Mouse (Mus musculus): Measurements from ENCODE around the gene Krr1.

Krr1 gene

GRCm38 (mm10) chr10:111972542-111973361 is at the start of gene Krr1:
TSS of gene Krr1 (plus strand) at chr10:111972664.
- DNase-seq (ENCODE audit: extremely low read depth, low read depth, low spot score) = peak; percentile 78

GRCm38 (mm10) chr10:111923503-111924135 is 48.8 kb upstream of the Krr1 start:
- no peak for DNase-seq (ENCODE audit: extremely low read depth, low read depth, low spot score)

GRCm38 (mm10) chr10:111924141-111924540 is 48.3 kb upstream of the Krr1 start:
- no peak for DNase-seq (ENCODE audit: extremely low read depth, low read depth, low spot score)

GRCm38 (mm10) chr10:111924716-111925488 is 47.6 kb upstream of the Krr1 start:
- DNase-seq (ENCODE audit: extremely low read depth, low read depth, low spot score) = no peak

GRCm38 (mm10) chr10:111925489-111925860 is 47.0 kb upstream of the Krr1 start:
- no peak for DNase-seq (ENCODE audit: extremely low read depth, low read depth, low spot score)

- DNase-seq (ENCODE audit: extremely low read depth, low read depth, low spot score) = no peak
These were observed 39.7 kb upstream of the Krr1 start for GRCm38 (mm10) chr10:111932621-111933345.

GRCm38 (mm10) chr10:111935207-111935606 is 37.3 kb upstream of the Krr1 start:
- no peak for DNase-seq (ENCODE audit: extremely low read depth, low read depth, low spot score)

- DNase-seq (ENCODE audit: extremely low read depth, low read depth, low spot score) = no peak
These were observed 36.4 kb upstream of the Krr1 start for GRCm38 (mm10) chr10:111936021-111936420.

GRCm38 (mm10) chr10:111936491-111937145 is 35.8 kb upstream of the Krr1 start:
- no peak for DNase-seq (ENCODE audit: extremely low read depth, low read depth, low spot score)

GRCm38 (mm10) chr10:111937146-111937534 is 35.3 kb upstream of the Krr1 start:
- DNase-seq (ENCODE audit: extremely low read depth, low read depth, low spot score) = no peak

- DNase-seq (ENCODE audit: extremely low read depth, low read depth, low spot score) = no peak
These were observed 29.4 kb upstream of the Krr1 start for GRCm38 (mm10) chr10:111943026-111943425.

- no peak for DNase-seq (ENCODE audit: extremely low read depth, low read depth, low spot score)
These were observed 26.9 kb upstream of the Krr1 start for GRCm38 (mm10) chr10:111945563-111945962.

- DNase-seq (ENCODE audit: extremely low read depth, low read depth, low spot score) = no peak
These were observed 24.4 kb upstream of the Krr1 start for GRCm38 (mm10) chr10:111948041-111948440.

- DNase-seq (ENCODE audit: extremely low read depth, low read depth, low spot score) = no peak
These were observed 23.5 kb upstream of the Krr1 start for GRCm38 (mm10) chr10:111949008-111949407.

- no peak for DNase-seq (ENCODE audit: extremely low read depth, low read depth, low spot score)
These were observed 16.6 kb upstream of the Krr1 start for GRCm38 (mm10) chr10:111955836-111956235.

- DNase-seq (ENCODE audit: extremely low read depth, low read depth, low spot score) = peak; percentile 5
These were observed 15.0 kb upstream of the Krr1 start for GRCm38 (mm10) chr10:111957271-111958045.

- no peak for DNase-seq (ENCODE audit: extremely low read depth, low read depth, low spot score)
These were observed 14.4 kb upstream of the Krr1 start for GRCm38 (mm10) chr10:111958046-111958421.

- DNase-seq (ENCODE audit: extremely low read depth, low read depth, low spot score) = no peak
These were observed 13.1 kb upstream of the Krr1 start for GRCm38 (mm10) chr10:111959353-111959752.

- DNase-seq (ENCODE audit: extremely low read depth, low read depth, low spot score) = no peak
These were observed 12.0 kb upstream of the Krr1 start for GRCm38 (mm10) chr10:111960459-111960858.

GRCm38 (mm10) chr10:111966394-111966793 is 6.1 kb upstream of the Krr1 start:
- DNase-seq (ENCODE audit: extremely low read depth, low read depth, low spot score) = no peak
